Mouse (Mus musculus): ENCODE data around the gene Prkch. TPM values are rescaled to one million over a fixed set of nuclear protein-coding genes. Genes with fewer than 3 reads are reported as not detected.

Prkch gene
- polyA plus RNA-seq, 1 experiment, result 44.7 TPM

- H3K4me3 ChIP-seq (ENCODE audit: insufficient read depth, low read length), result no peak overlapping the region
- H3K27ac ChIP-seq (ENCODE audit: insufficient read depth, low read depth, low read length), result no peak overlapping the region
- H3K4me1 ChIP-seq (ENCODE audit: control insufficient read depth, insufficient read depth, low read length), result peaks cover 5% of the 10 kb centered on the region
- TF ChIP-seq CTCF (IDR thresholded peaks at IDR 0.05; ENCODE audit: low read depth, low read length) (no peak), POLR2A (IDR thresholded peaks at IDR 0.05; ENCODE audit: borderline replicate concordance, low read depth, low read length) (no peak)
Observed at GRCm38 (mm10) chr12:73578141-73578540, 6.5 kb upstream of the Prkch start.

GRCm38 (mm10) chr12:73580811-73581210, 3.8 kb upstream of the Prkch start:
- Histone ChIP-seq H3K4me1 (ENCODE audit: control insufficient read depth, insufficient read depth, low read length) (peaks cover 7% of the 10 kb centered on the region), H3K4me3 (ENCODE audit: insufficient read depth, low read length) (no peak overlapping the region), H3K27ac (ENCODE audit: insufficient read depth, low read depth, low read length) (no peak overlapping the region)
- no peak for TF ChIP-seq POLR2A (IDR thresholded peaks at IDR 0.05; ENCODE audit: borderline replicate concordance, low read depth, low read length)

GRCm38 (mm10) chr12:73583318-73583717, 1.3 kb upstream of the Prkch start:
- no peak overlapping the region for H3K27ac ChIP-seq (ENCODE audit: insufficient read depth, low read depth, low read length)
- TF ChIP-seq POLR2A (IDR thresholded peaks at IDR 0.05; ENCODE audit: borderline replicate concordance, low read depth, low read length), result no peak
- no peak for TF ChIP-seq CTCF (IDR thresholded peaks at IDR 0.05; ENCODE audit: low read depth, low read length)
- no peak overlapping the region for H3K4me3 ChIP-seq (ENCODE audit: insufficient read depth, low read length)
- peaks cover 10% of the 10 kb centered on the region for H3K4me1 ChIP-seq (ENCODE audit: control insufficient read depth, insufficient read depth, low read length)

- no peak for TF ChIP-seq POLR2A (IDR thresholded peaks at IDR 0.05; ENCODE audit: borderline replicate concordance, low read depth, low read length)
- TF ChIP-seq CTCF (IDR thresholded peaks at IDR 0.05; ENCODE audit: low read depth, low read length), result no peak
- H3K4me3 ChIP-seq (ENCODE audit: insufficient read depth, low read length), result peak overlapping the region; percentile 75
- H3K4me1 ChIP-seq (ENCODE audit: control insufficient read depth, insufficient read depth, low read length), result peaks cover 15% of the 10 kb centered on the region
- no peak overlapping the region for H3K27ac ChIP-seq (ENCODE audit: insufficient read depth, low read depth, low read length)
Observed at GRCm38 (mm10) chr12:73583813-73584609, 585 bp upstream of the Prkch start.

- H3K27ac ChIP-seq (ENCODE audit: insufficient read depth, low read depth, low read length), result peak overlapping the region; percentile 56
- peak overlapping the region; percentile 75 for H3K4me3 ChIP-seq (ENCODE audit: insufficient read depth, low read length)
- TF ChIP-seq CTCF (IDR thresholded peaks at IDR 0.05; ENCODE audit: low read depth, low read length) (no peak), POLR2A (IDR thresholded peaks at IDR 0.05; ENCODE audit: borderline replicate concordance, low read depth, low read length) (no peak)
- peaks cover 19% of the 10 kb centered on the region for H3K4me1 ChIP-seq (ENCODE audit: control insufficient read depth, insufficient read depth, low read length)
Observed at GRCm38 (mm10) chr12:73585241-73585801, 725 bp downstream of the Prkch start.

- TF ChIP-seq CTCF (IDR thresholded peaks at IDR 0.05; ENCODE audit: low read depth, low read length), result no peak
- no peak for TF ChIP-seq POLR2A (IDR thresholded peaks at IDR 0.05; ENCODE audit: borderline replicate concordance, low read depth, low read length)
- Histone ChIP-seq H3K27ac (ENCODE audit: insufficient read depth, low read depth, low read length) (no peak overlapping the region), H3K4me3 (ENCODE audit: insufficient read depth, low read length) (peak overlapping the region; percentile 75), H3K4me1 (ENCODE audit: control insufficient read depth, insufficient read depth, low read length) (peaks cover 17% of the 10 kb centered on the region)
Observed at GRCm38 (mm10) chr12:73585850-73586249, 1.3 kb downstream of the Prkch start.

GRCm38 (mm10) chr12:73587262-73587661, 2.7 kb downstream of the Prkch start:
- peak overlapping the region; percentile 32; the same call in 1 of the 2 replicates for H3K4me3 ChIP-seq (ENCODE audit: insufficient read depth, low read length)
- H3K27ac ChIP-seq (ENCODE audit: insufficient read depth, low read depth, low read length), result peak overlapping the region; percentile 9; the same call in 1 of the 2 replicates
- H3K4me1 ChIP-seq (ENCODE audit: control insufficient read depth, insufficient read depth, low read length), result peaks cover 22% of the 10 kb centered on the region

GRCm38 (mm10) chr12:73590627-73591276, 6.2 kb downstream of the Prkch start:
- no peak overlapping the region for H3K27ac ChIP-seq (ENCODE audit: insufficient read depth, low read depth, low read length)
- no peak for TF ChIP-seq CTCF (IDR thresholded peaks at IDR 0.05; ENCODE audit: low read depth, low read length)

More at GRCm38 (mm10) chr12:73587262-73587661, 2.7 kb downstream of the Prkch start:
- TF ChIP-seq CTCF (IDR thresholded peaks at IDR 0.05; ENCODE audit: low read depth, low read length) (no peak), POLR2A (IDR thresholded peaks at IDR 0.05; ENCODE audit: borderline replicate concordance, low read depth, low read length) (no peak)

GRCm38 (mm10) chr12:73591625-73592024, 7.0 kb downstream of the Prkch start:
- H3K27ac ChIP-seq (ENCODE audit: insufficient read depth, low read depth, low read length), result no peak overlapping the region
- peaks cover 48% of the 10 kb centered on the region for H3K4me1 ChIP-seq (ENCODE audit: control insufficient read depth, insufficient read depth, low read length)
- TF ChIP-seq CTCF (IDR thresholded peaks at IDR 0.05; ENCODE audit: low read depth, low read length) (no peak), POLR2A (IDR thresholded peaks at IDR 0.05; ENCODE audit: borderline replicate concordance, low read depth, low read length) (no peak)
- no peak overlapping the region for H3K4me3 ChIP-seq (ENCODE audit: insufficient read depth, low read length)

More at GRCm38 (mm10) chr12:73590627-73591276, 6.2 kb downstream of the Prkch start:
- Histone ChIP-seq H3K4me1 (ENCODE audit: control insufficient read depth, insufficient read depth, low read length) (peaks cover 43% of the 10 kb centered on the region), H3K4me3 (ENCODE audit: insufficient read depth, low read length) (no peak overlapping the region)
